10 mouse cellular contexts compared by ENCODE assay signal in the genomic region with DNA sequence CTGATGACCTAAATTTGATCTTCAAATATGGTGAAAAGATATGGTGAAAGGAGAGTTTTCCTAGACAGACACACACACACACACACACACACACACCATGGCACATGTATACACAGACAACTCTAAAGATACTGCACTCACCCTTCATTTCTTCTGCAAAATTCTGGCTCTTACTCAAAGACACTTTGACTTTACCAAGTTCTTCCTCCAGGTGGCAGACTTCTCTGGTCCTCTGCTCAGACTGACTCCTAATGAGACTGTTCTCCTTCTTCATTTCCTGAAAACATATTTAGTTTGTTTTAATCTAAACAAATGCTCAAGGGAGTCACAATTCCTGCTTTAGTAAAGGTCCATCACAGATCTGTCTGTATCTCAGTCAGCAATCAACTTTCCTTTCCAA. TPM values are rescaled to one million over a fixed set of nuclear protein-coding genes. Genes with fewer than 3 reads are reported as not detected.
A peak's percentile ranks its signal among the peaks of the same experiment; 100 is the strongest.
DNase-seq lines count a peak whose midpoint lies in the region; ATAC-seq and TF ChIP-seq lines count a peak whose summit lies in the region.
"Had no signal": no experiment of that assay in that cellular context is flagged by ENCODE, and none has a peak within 500 bp of the region (broad histone marks: within the 10 kb centered on the region; RNA-seq: fewer than 3 reads in every experiment).

No protein-coding gene starts in this region.

- H3K27ac ChIP-seq in hindbrain, postnatal 0 days: no peak overlapping the region
- no peak overlapping the region for H3K27ac ChIP-seq in hindbrain, embryonic 12.5 days
- H3K27ac ChIP-seq: embryonic facial prominence, embryonic 12.5 days; limb, embryonic 15.5 days had no signal

- H3K4me1 ChIP-seq in hindbrain, postnatal 0 days (ENCODE audit: insufficient read depth, low read length): no peaks in the 10 kb centered on the region
- no peaks in the 10 kb centered on the region for H3K4me1 ChIP-seq in hindbrain, embryonic 12.5 days
- H3K4me1 ChIP-seq: embryonic facial prominence, embryonic 12.5 days; limb, embryonic 15.5 days had no signal

- no peaks in the 10 kb centered on the region for H3K36me3 ChIP-seq in hindbrain, postnatal 0 days (ENCODE audit: insufficient read depth, low read length)
- H3K36me3 ChIP-seq in hindbrain, embryonic 12.5 days: peaks cover 34% of the 10 kb centered on the region

- no peak overlapping the region for H3K4me2 ChIP-seq in hindbrain, postnatal 0 days (ENCODE audit: low read depth, low read length)
- H3K4me2 ChIP-seq in hindbrain, embryonic 12.5 days (replicated peaks): no peak overlapping the region
- H3K4me2 ChIP-seq: embryonic facial prominence, embryonic 12.5 days; limb, embryonic 15.5 days had no signal

- H3K9me3 ChIP-seq in hindbrain, postnatal 0 days (ENCODE audit: low read length): no peaks in the 10 kb centered on the region
- H3K9me3 ChIP-seq in hindbrain, embryonic 12.5 days (replicated peaks): no peaks in the 10 kb centered on the region
- H3K9me3 ChIP-seq: embryonic facial prominence, embryonic 12.5 days; limb, embryonic 15.5 days had no signal

- no peak for ATAC-seq in hindbrain, postnatal 0 days
- ATAC-seq in hindbrain, embryonic 12.5 days (ENCODE audit: low FRiP score): no peak

- no peaks in the 10 kb centered on the region for H3K27me3 ChIP-seq in hindbrain, postnatal 0 days (ENCODE audit: insufficient read depth, low read length)
- H3K27me3 ChIP-seq in hindbrain, embryonic 12.5 days: no peaks in the 10 kb centered on the region
- H3K27me3 ChIP-seq: embryonic facial prominence, embryonic 12.5 days; limb, embryonic 15.5 days had no signal

- TF ChIP-seq CTCF in hindbrain, postnatal 0 days (IDR thresholded peaks at IDR 0.05; ENCODE audit: low read depth): peak; percentile 71

- DNase-seq in hindbrain, postnatal 0 days (ENCODE audit: low spot score): peak; percentile 78
- DNase-seq in urinary bladder, postnatal 14 days (ENCODE audit: low spot score): peak; percentile 34
- DNase-seq in urinary bladder, postnatal 4 days (ENCODE audit: low spot score in 2 of 2): no peak
- DNase-seq in cerebellum, adult 8-10 months: peak; percentile 42
- DNase-seq in kidney, postnatal 14 days: peak; percentile 52
- DNase-seq in thymus, postnatal 14 days: peak; percentile 52
- no peak for DNase-seq in layer of hippocampus, adult 9-10 months (ENCODE audit: low spot score)

- no peak overlapping the region for H3K4me3 ChIP-seq in hindbrain, postnatal 0 days (ENCODE audit: low read length)
- H3K4me3 ChIP-seq in hindbrain, embryonic 12.5 days: no peak overlapping the region
- H3K4me3 ChIP-seq: embryonic facial prominence, embryonic 12.5 days; limb, embryonic 15.5 days had no signal

- H3K9ac ChIP-seq in hindbrain, postnatal 0 days (replicated peaks; ENCODE audit: low read length): no peak overlapping the region
- H3K9ac ChIP-seq in hindbrain, embryonic 12.5 days: no peak overlapping the region
- H3K9ac ChIP-seq: embryonic facial prominence, embryonic 12.5 days; limb, embryonic 15.5 days had no signal

RNA-seq across cellular contexts. Expression of a gene that starts 26.0 kb away (rescaled TPM):
- 4.8 and 5.4 TPM in 2 replicates for total RNA-seq in hindbrain, postnatal 0 days (2014; rRNA removed)
- polyA plus RNA-seq in hindbrain, postnatal 0 days (2015; fragmentation: Nextera tagmentation; extraction: Ambion mirVana): 22.5 and 26.9 TPM in 2 replicates
- 82.6 and 86.6 TPM in 2 replicates for polyA plus RNA-seq in hindbrain, embryonic 12.5 days (2016; fragmentation: Nextera tagmentation; extraction: Ambion mirVana)

Comparison
In these comparisons a context has a peak if more than half of its experiments do, and no peak if none do; other contexts are left out.
1. DNase-seq: peak in hindbrain, postnatal 0 days (single experiment), urinary bladder, postnatal 14 days (single experiment), cerebellum, adult 8-10 months (single experiment), kidney, postnatal 14 days (single experiment) and thymus, postnatal 14 days (single experiment); none in urinary bladder, postnatal 4 days (0 of 2) and layer of hippocampus, adult 9-10 months (single experiment).